Mouse (Mus musculus): ENCODE results near the gene Lrrc63.

DNA sequence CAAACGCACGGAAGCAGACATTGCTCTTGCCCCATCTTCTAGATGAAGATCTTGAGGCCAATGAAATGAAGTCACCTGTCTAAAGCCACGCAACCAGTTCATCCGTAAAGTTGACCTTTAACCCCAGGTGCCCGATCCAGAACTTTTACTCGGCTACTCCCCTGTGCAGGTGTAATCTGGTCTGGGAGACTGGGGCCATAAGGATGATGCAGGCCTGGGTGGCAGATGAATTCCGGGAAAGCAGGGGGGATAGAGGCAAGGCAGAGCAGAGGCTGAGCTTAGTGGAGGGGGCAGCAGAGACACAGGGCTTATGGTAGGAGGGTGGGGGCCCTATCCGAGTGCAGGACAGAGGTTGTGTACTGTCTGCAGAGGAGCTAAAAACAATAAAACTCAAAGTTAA is 43.6 kb upstream of the Lrrc63 start:
- no peak for TF ChIP-seq CTCF (IDR thresholded peaks at IDR 0.05; ENCODE audit: extremely low read depth, insufficient read length, insufficient replicate concordance, low read depth, low read length)
- TF ChIP-seq POLR2A (IDR thresholded peaks at IDR 0.05; ENCODE audit: low read depth, low read length) = no peak
